Mouse (Mus musculus) layer of hippocampus, adult 11-12 months (tissue): Measurements from ENCODE around the gene Taf6.
A peak's percentile ranks its signal among the peaks of the same experiment; 100 is the strongest.

Source experiments
- DNase-seq: peaks from one replicate; pipeline ENCODE4 v3.0.0; 2022; ENCODE audit warnings: low spot score

Gene Taf6

DNA sequence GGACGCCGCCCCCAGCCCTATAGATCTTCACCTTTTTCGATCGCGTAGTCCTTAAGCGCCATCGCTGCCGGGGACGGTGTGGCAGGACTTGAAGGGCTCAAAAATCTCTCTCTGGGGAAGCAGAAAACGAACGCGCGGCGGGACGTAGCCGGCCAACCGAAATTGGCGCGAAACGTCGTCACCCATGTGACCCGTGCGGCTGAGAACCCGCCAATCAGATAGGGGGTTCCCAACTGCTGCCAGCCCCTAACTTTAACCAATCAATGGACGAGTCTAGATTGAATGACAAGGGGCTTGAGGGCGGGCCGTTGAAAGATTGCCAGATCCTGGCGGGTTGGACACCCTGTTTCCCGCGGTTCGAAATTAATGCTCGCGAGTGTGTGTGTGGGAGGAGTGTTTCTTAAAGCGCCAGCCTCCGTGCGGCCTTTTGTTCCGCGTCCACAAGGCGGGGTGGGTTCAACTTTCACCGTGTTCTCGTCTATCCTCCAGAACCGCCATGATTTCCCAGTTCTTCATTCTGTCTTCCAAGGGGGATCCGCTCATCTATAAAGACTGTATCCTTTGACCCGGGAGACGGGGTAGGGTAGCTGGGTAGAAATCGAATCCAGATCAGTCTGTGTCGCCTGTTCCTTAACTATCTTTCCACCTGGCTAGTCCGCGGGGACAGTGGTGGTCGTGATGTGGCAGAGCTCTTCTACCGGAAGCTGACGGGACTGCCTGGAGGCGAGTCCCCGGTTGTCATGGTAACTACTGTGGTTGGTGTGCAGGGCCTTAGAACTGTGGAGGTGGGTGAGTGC lies 15.4 kb downstream of the Taf6 start, which contains the start of the genes Ap4m1 and Mcm7:
Ap4m1 (plus strand) TSS at position 308 of the 797 bp plus-strand sequence.
Mcm7 (minus strand) TSS at position 728 of the 797 bp plus-strand sequence.
- DNase-seq: peak; percentile 98

DNA sequence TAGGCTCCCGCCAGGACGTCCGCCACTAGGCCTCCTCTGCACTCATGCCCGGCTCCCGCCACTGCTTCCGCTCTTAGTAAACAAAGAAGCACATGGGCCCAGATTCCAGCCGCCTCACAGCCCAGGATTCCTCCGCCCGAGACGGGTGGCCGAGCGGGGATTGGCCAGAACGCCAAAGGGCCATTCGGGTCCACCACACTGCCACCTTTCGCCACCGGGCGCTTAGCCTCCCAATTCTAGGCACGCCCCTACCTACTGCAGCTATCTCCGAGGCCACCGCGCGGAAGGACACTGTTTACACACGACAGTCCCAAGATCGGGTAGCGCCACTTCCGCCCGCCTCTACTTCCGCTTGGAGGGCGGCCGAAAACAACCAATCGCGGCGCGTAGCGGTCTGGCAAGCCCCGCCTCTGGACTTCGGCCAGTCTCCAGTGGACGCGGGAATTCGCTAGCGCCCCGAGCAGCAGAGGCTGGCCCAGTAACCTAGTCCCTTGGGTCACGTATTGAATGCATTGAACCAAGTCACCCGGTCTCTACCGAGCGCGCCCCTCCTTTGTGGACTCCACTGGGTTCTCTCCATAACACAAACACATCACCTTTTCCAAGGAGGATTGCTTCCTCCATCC lies 16.2 kb downstream of the Taf6 start:
- DNase-seq: peak; percentile 94

DNA sequence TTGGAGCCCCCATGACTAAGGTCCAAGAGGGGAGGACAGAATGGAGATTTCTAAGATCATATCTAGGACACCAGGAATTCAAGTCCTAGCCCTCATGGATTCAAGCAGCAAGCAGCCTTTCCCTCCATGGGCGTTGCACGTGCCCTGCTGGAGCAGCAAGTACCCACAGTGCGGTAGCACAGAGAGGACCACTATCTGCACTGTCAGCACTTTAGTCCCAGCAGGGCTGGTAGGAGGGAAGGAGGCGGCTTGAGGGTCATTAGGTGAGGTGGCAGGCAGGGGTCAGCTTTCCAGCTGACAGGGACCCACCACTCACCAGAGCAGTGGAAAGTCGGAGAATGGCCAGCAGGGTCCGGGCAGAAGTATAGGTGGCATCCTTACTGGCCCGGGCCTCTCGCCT lies 21.7 kb downstream of the Taf6 start:
- no peak for DNase-seq

DNA sequence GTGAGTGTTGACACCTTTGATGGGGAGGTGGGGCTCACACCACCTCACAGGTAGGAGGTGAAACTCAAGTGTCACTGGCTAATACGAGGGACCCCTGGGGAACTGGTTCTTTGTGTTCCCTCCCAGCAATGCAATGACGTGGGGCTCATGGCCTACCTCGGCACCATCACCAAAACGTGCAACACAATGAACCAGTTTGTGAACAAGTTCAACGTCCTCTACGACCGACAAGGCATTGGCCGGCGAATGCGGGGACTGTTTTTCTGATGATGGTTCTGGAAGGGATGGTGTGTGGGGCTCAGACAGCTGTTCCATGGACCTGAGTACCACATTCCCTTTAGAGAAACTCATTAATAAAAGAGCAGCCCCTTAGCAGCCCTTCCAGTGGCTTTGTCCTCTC lies 23.6 kb downstream of the Taf6 start:
- DNase-seq: no peak

DNA sequence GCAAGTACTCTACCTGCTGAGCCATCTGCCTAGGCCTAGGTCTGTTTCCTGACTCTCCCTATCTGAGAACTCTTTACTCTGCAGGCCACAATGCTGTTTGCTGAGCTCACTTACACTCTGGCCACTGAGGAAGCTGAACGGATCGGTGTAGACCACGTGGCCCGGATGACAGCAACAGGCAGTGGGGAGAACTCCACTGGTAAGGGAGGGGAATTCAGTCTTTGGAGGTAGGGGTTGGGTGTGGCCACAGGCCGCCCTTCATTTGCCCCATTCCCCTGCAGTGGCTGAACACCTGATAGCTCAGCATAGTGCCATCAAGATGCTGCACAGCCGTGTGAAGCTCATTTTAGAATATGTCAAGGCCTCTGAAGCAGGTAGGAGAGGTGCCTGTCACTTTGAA lies 24.2 kb downstream of the Taf6 start:
- DNase-seq: no peak

DNA sequence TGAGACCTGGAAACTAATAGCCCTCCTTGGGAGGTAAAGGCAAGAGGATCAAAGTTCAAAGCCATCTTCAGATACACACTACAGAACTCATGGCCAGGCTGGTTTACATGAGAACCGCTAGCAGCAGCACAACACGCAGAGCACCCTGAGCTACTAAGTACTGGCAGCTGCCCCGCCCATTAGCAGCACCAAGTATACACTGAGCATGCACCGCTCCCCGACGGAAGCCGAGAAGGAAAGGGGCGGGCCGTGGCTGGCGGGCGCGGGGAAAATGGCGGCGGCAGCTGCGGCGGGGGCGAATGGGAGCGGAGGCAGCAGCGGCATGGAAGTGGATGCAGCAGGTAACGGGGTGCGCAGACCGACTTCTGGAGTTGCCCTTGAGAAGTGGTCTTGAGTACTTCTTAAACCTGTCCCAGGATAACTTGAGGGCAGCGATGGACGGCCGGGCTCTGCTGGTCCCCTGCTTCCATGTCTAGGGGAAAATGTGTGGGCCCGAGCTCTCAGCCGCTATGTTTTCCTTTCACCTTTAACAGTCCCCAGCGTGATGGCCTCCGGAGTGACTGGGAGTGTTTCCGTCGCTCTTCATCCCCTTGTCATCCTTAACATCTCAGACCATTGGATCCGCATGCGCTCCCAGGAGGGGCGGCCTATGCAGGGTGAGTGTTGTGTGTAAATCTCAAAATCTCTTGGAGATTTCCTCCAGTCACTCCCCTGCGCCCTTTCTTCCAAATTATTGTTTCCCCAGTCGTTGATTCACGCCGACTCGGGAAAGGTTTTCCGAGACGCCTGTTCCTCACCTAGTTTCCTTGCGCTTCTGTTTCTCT lies 26.2 kb downstream of the Taf6 start, which contains the start of gene Cops6:
Cops6 (plus strand) TSS at position 230 of the 824 bp plus-strand sequence.
- DNase-seq: peak; percentile 94

DNA sequence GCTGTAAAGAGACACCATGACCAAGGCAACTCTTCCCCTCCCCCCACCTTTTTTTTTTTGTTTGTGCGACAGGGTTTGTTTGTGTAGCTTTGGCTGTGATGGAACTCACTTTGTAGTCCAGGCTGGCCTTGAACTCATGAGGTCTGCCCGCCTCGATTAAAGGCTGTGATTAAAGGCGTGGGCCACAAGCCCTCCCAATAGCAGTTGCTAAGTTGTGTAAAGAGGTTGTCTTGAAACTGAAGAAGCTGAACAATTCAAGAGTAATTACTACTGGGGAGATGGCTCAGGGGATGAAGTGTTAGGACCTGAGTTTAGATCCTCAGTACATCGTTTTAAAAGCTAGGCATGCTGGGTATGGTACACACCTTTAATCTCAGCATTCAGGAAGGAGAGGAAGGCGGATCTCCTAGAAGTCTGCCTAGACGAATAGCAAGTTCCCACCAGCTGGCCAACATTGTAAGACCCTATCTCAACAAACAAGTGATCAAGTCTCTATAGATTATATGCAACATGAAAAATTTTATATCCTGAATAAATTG lies 27.0 kb downstream of the Taf6 start:
- DNase-seq: no peak

DNA sequence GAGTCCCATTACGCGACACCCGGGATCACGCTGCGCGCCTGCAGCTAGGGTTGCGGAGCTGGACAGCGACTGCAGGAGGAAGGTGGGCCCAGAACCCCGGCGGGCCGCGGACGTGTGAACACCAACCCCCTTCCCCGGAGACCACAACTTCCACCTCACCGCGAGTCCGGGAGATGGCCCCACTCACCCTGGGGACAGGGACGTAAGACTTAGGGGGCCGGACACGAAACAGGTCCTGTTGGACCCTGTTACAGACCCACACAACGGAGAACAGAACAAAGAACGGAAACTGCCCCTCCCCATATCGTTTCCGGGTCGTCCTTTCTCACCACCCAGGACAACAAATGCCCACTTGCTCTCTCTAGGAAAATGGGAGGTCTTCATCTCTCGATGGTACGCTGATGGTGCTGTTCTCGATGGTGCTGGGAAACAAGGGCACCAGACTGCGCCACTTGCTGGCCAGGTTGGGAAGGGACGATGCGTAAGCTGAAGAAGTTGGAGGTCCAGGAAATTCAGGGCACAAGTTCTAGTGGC lies 31.7 kb downstream of the Taf6 start, which contains the start of gene Zfp113:
Zfp113 (minus strand) TSS at position 302 of the 534 bp plus-strand sequence.
- DNase-seq: peak; percentile 94

DNA sequence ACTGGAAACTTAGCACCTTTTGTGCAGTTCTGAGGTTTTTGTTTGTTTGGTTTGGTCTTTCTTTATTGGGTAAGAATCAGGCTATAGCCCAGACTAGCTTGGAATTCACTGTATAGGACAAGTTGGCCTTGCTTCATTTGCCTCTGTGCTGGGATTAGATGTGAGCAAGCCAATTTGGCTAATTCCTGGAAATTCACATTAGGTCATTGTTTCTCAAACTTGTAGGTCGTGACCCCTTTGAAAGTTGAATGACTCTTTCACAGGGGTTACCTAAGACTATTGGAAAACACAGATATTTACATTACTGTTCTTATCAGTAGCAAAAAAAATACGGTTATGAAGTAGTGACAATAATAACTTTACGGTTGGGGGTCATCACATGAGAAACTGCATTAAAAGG lies 32.9 kb downstream of the Taf6 start:
- no peak for DNase-seq

DNA sequence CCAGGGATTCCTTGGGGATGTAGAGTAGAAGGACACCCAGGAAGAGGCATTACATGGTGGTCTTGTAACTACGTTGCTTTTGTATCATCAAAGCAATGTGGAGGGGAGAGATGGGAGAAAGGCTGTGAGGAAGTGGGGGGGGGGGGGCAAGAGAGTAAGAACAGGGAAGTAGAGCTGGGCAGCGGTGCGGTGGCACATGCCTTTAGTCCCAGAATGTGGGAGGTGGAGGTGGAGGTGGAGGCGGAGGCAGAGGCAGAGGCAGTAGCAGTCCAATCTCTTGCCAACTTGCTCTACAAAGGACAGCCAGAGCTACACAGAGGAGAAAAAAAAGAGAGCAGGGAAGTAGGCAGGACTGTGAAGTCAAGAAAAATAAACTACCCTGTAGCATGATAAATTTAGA lies 48.7 kb downstream of the Taf6 start:
- DNase-seq: no peak

DNA sequence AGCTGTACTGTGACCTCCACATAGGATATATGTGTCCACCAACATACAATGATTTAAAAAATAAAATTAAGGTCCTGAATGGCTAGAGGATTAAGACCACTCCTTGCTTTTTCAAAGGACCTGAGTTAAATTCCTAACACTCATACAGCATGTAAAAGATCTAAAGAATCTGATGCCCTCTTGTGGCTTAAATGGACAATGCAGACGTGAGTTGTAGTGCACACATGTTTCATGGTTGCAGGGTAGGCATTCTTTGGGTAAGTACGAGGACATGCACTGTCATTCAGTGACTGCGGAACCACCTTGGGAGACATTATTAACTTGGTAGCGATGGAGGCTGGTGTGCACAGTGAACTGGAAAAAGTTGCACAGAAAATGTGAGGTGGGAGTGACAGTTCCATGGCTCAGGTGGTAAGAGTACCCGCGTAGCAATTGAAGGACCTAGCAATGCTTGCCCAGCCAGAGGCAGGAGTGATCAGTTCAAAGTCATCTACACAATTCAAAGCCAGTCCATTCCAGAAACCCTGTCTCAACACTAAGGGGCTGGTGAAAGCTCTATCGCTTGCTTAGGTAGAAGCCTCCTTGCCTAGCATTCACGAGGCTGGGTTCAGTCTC lies 49.2 kb downstream of the Taf6 start:
- peak; percentile 31 for DNase-seq

DNA sequence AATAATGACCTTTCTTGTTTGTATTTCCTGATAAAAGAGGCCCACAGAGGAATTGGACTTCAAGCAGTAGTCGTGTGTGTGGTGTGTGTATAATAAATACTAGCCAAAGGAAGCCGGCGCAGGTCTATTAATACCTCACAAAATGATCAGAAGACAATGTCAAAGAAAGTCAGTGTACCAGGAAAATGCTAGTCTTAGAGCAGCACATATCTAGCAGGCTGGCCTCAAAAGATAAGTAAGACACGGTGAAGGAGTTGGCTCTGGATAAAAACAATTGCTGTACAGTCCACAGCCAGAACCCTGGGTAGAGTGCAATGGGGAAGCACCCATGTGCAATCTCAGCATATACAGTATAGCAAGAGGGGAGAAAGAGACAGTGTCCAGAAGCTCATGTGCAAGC lies 50.0 kb downstream of the Taf6 start:
- DNase-seq: no peak

DNA sequence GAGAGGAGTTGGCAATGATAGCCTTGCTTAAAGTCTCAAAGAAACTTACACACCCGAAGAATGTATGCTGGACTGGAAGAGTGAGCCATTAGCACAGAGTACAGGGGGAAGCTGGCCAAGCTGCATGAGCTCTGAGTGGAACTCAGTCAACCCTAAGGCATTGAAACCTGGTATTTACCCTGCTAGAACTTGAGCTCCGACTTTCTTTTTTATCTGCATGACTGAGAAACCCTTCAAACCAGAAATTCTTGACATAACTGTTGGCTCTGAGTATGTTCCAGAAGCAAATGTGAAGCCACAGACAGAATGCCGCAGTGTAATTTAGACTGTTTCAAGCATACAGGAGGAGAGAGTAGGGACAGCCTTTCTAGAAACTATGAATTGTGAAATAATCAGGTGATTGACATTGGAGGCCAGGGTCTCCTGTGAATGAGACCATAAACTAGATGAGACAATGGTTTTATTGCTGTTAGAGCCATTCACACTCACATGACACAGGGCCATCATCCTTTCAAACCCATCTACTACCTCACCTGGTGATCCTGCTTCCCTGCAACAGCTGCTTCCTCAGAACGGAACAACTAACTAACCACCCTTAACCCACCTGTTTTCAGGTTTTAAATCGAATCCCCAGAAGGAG lies 54.7 kb downstream of the Taf6 start:
- DNase-seq: no peak
